Mouse (Mus musculus) 3134 (cell line): Measurements from ENCODE around the gene Tpm1.

Experiments
- DNase-seq: peaks from one replicate; pipeline ENCODE4 v3.0.0-alpha.2; 2011; ENCODE audit warnings: low spot score; ENCODE audit not compliant: insufficient read length; ENCODE audit errors: extremely low read depth

Gene Tpm1

GRCm38 (mm10) chr9:66988888-66989414 is 60.3 kb downstream of the Tpm1 start:
- DNase-seq: peak; percentile 75

GRCm38 (mm10) chr9:66988198-66988887 is 60.9 kb downstream of the Tpm1 start:
- no peak for DNase-seq

- no peak for DNase-seq
These were observed 63.8 kb downstream of the Tpm1 start for GRCm38 (mm10) chr9:66985377-66985776.

- DNase-seq: no peak
These were observed 67.1 kb downstream of the Tpm1 start for GRCm38 (mm10) chr9:66982085-66982484.

- no peak for DNase-seq
These were observed 68.7 kb downstream of the Tpm1 start for GRCm38 (mm10) chr9:66980458-66980857.

- no peak for DNase-seq
These were observed 70.7 kb downstream of the Tpm1 start for GRCm38 (mm10) chr9:66978468-66978867.

- no peak for DNase-seq
These were observed 71.2 kb downstream of the Tpm1 start for GRCm38 (mm10) chr9:66977982-66978381.

GRCm38 (mm10) chr9:66977121-66977520 is 72.1 kb downstream of the Tpm1 start:
- DNase-seq: no peak

- DNase-seq: peak; percentile 89
These were observed 74.0 kb downstream of the Tpm1 start, which contains the start of gene Lactb for GRCm38 (mm10) chr9:66975239-66975645. Gene Lactb, minus strand, starts transcription at chr9:66975484.

- peak; percentile 82 for DNase-seq
These were observed 74.4 kb downstream of the Tpm1 start for GRCm38 (mm10) chr9:66974721-66975225.
